In genomic region chr17:74968738-74969271, GRCm38 (mm10) we compare ENCODE assay signal across 13 mouse cellular contexts. TPM values are rescaled to one million over a fixed set of nuclear protein-coding genes. Genes with fewer than 3 reads are reported as not detected.
DNase-seq lines count a peak whose midpoint lies in the region; ATAC-seq and TF ChIP-seq lines count a peak whose summit lies in the region.
"Had no signal": no experiment of that assay in that cellular context is flagged by ENCODE, and none has a peak within 500 bp of the region (broad histone marks: within the 10 kb centered on the region; RNA-seq: fewer than 3 reads in every experiment).

No protein-coding gene starts in this region.

- no peaks in the 10 kb centered on the region for H3K4me1 ChIP-seq in liver, embryonic 11.5 days (replicated peaks; ENCODE audit: control insufficient read depth, insufficient read depth, low read length)
- 0 out of 2 replicates have a peak, but pooled peaks cover 3% of the 10 kb centered on the region for H3K4me1 ChIP-seq in liver, postnatal 0 days (ENCODE audit: insufficient read depth)
- H3K4me1 ChIP-seq in forebrain, postnatal 0 days (ENCODE audit: insufficient read depth), result no peaks in the 10 kb centered on the region
- peaks cover 26% of the 10 kb centered on the region for H3K4me1 ChIP-seq in heart, embryonic 12.5 days (replicated peaks)

- no peak overlapping the region for H3K9ac ChIP-seq in liver, embryonic 11.5 days (ENCODE audit: low read depth, low read length)
- no peak overlapping the region for H3K9ac ChIP-seq in liver, postnatal 0 days (replicated peaks)
- no peak overlapping the region for H3K9ac ChIP-seq in forebrain, postnatal 0 days
- H3K9ac ChIP-seq in heart, embryonic 12.5 days, result no peak overlapping the region

- H3K27ac ChIP-seq in liver, embryonic 11.5 days (ENCODE audit: low read depth, low read length), result peak overlapping the region; percentile 33
- H3K27ac ChIP-seq in liver, postnatal 0 days (ENCODE audit: low read depth), result no peak overlapping the region
- H3K27ac ChIP-seq in forebrain, postnatal 0 days (ENCODE audit: low read depth, low read length), result no peak overlapping the region
- H3K27ac ChIP-seq in heart, embryonic 12.5 days (ENCODE audit: poor library complexity, severe bottlenecking), result no peak overlapping the region

- H3K4me3 ChIP-seq in liver, embryonic 11.5 days (ENCODE audit: low read depth, low read length), result no peak overlapping the region
- H3K4me3 ChIP-seq in liver, postnatal 0 days (ENCODE audit: low read depth, low read length), result no peak overlapping the region
- H3K4me3 ChIP-seq in forebrain, postnatal 0 days (ENCODE audit: low read depth, low read length), result no peak overlapping the region
- no peak overlapping the region for H3K4me3 ChIP-seq in myocyte
- H3K4me3 ChIP-seq in heart, embryonic 12.5 days, result no peak overlapping the region

- TF ChIP-seq CTCF in liver, postnatal 0 days (IDR thresholded peaks at IDR 0.05; ENCODE audit: low read depth), result no peak
- TF ChIP-seq CTCF in forebrain, postnatal 0 days (IDR thresholded peaks at IDR 0.05; ENCODE audit: low read depth), result no peak

- H3K27me3 ChIP-seq in liver, embryonic 11.5 days (replicated peaks; ENCODE audit: control insufficient read depth, insufficient read depth, low read length), result no peaks in the 10 kb centered on the region
- no peaks in the 10 kb centered on the region for H3K27me3 ChIP-seq in liver, postnatal 0 days (ENCODE audit: insufficient read depth, low read length)
- no peaks in the 10 kb centered on the region for H3K27me3 ChIP-seq in forebrain, postnatal 0 days (ENCODE audit: insufficient read depth, low read length)
- H3K27me3 ChIP-seq in myocyte (ENCODE audit: control insufficient read depth, insufficient read depth, insufficient read length), result no peaks in the 10 kb centered on the region
- H3K27me3 ChIP-seq in heart, embryonic 12.5 days (replicated peaks), result no peaks in the 10 kb centered on the region

- WGBS in liver, embryonic 11.5 days, result 76% methylated on average over 16 of the region's 16 CpGs
- 66% methylated on average over 16 of the region's 16 CpGs for WGBS in liver, postnatal 0 days (ENCODE audit: insufficient replicate concordance)
- 31% methylated on average over 16 of the region's 16 CpGs for WGBS in forebrain, postnatal 0 days
- WGBS in heart, embryonic 12.5 days, result 78% methylated on average over 16 of the region's 16 CpGs

- no peak for ATAC-seq in liver, embryonic 11.5 days (replicated peaks; ENCODE audit: low FRiP score)
- no peak for ATAC-seq in liver, postnatal 0 days
- peak; percentile 70 for ATAC-seq in forebrain, postnatal 0 days
- no peak for ATAC-seq in heart, embryonic 12.5 days (ENCODE audit: insufficient number of reproducible peaks, low FRiP score)

- no peak overlapping the region for H3ac ChIP-seq in myocyte (ENCODE audit: control insufficient read depth, insufficient read length)

- H3K4me2 ChIP-seq in liver, embryonic 11.5 days, result peak overlapping the region; percentile 19
- no peak overlapping the region for H3K4me2 ChIP-seq in liver, postnatal 0 days (ENCODE audit: low read depth, low read length)
- peak overlapping the region; percentile 37 for H3K4me2 ChIP-seq in forebrain, postnatal 0 days (ENCODE audit: low read depth)
- peak overlapping the region; percentile 32 for H3K4me2 ChIP-seq in myocyte (ENCODE audit: low read depth)
- no peak overlapping the region for H3K4me2 ChIP-seq in heart, embryonic 12.5 days

- peak; percentile 29 to 30 for DNase-seq in cerebellum, postnatal 14 days
- no peak for DNase-seq in cerebellum, adult 11 months
- no peak for DNase-seq in liver, embryonic 11.5 days (ENCODE audit: low spot score)
- DNase-seq in liver, postnatal 0 days, result no peak
- peak; percentile 67 for DNase-seq in forebrain, postnatal 0 days
- no peak for DNase-seq in gastrocnemius, adult 18-20 months (ENCODE audit: low spot score)
- DNase-seq: adrenal gland, postnatal 10 days; cerebellum, adult 9-10 months; lung, postnatal 14 days; right cerebral cortex, adult 18-20 months had no signal

- H3K36me3 ChIP-seq in liver, embryonic 11.5 days (ENCODE audit: control insufficient read depth, insufficient read depth, low read length), result no peaks in the 10 kb centered on the region
- no peaks in the 10 kb centered on the region for H3K36me3 ChIP-seq in liver, postnatal 0 days (replicated peaks; ENCODE audit: insufficient read depth, low read length)
- no peaks in the 10 kb centered on the region for H3K36me3 ChIP-seq in forebrain, postnatal 0 days (ENCODE audit: insufficient read depth)
- H3K36me3 ChIP-seq in myocyte (ENCODE audit: control insufficient read depth, insufficient read depth), result no peaks in the 10 kb centered on the region
- no peaks in the 10 kb centered on the region for H3K36me3 ChIP-seq in heart, embryonic 12.5 days

- TF ChIP-seq EP300 in liver, postnatal 0 days (IDR thresholded peaks at IDR 0.05; ENCODE audit: low read depth), result no peak

- no peaks in the 10 kb centered on the region for H3K9me3 ChIP-seq in liver, embryonic 11.5 days (ENCODE audit: control insufficient read depth, low read length)
- no peaks in the 10 kb centered on the region for H3K9me3 ChIP-seq in liver, postnatal 0 days (ENCODE audit: low read length)
- no peaks in the 10 kb centered on the region for H3K9me3 ChIP-seq in forebrain, postnatal 0 days (ENCODE audit: low read length)
- no peaks in the 10 kb centered on the region for H3K9me3 ChIP-seq in heart, embryonic 12.5 days (replicated peaks)

- no peak for TF ChIP-seq POLR2A in myocyte (IDR thresholded peaks at IDR 0.05; ENCODE audit: insufficient read length, low read depth)

- H3K79me2 ChIP-seq in myocyte (ENCODE audit: control insufficient read depth, insufficient read depth), result no peaks in the 10 kb centered on the region

TF ChIP-seq in myocyte, 11 proteins besides CTCF, POLR2A, EP300 and RAD21:
- TF ChIP-seq POLR2AphosphoS2 (IDR thresholded peaks at IDR 0.05; ENCODE audit: insufficient read length, low read depth) (no peak), E2F4 (IDR thresholded peaks at IDR 0.05; ENCODE audit: insufficient read depth) (no peak), MYOD1 (IDR thresholded peaks at IDR 0.05; ENCODE audit: control insufficient read depth in 1 of 3, insufficient read length in 2 of 3, low read depth in 2 of 3) (no peak), REST (IDR thresholded peaks at IDR 0.05; ENCODE audit: insufficient read depth, insufficient read length) (no peak), TCF12 (IDR thresholded peaks at IDR 0.05; ENCODE audit: insufficient read depth, poor library complexity, severe bottlenecking) (no peak), SRF (IDR thresholded peaks at IDR 0.05; ENCODE audit: control insufficient read depth, insufficient read length, low read depth) (no peak), CEBPB (IDR thresholded peaks at IDR 0.05; ENCODE audit: insufficient read depth, poor library complexity, severe bottlenecking) (no peak), TCF3 (IDR thresholded peaks at IDR 0.05; ENCODE audit: insufficient read length, low read depth) (no peak), MYOG (IDR thresholded peaks at IDR 0.05; ENCODE audit: control insufficient read depth in 1 of 3, insufficient read depth in 1 of 3, insufficient read length in 2 of 3, low read depth in 2 of 3) (no peak), MAX (IDR thresholded peaks at IDR 0.05; ENCODE audit: low read depth) (no peak), USF1 (IDR thresholded peaks at IDR 0.05; ENCODE audit: low read depth) (no peak)

RNA-seq across cellular contexts. Expression of gene Ltbp1, which starts 36.6 kb away (rescaled TPM):
- 14.2 and 15.6 TPM in 2 replicates for polyA plus RNA-seq in liver, embryonic 11.5 days (2014; fragmentation: Nextera tagmentation; extraction: Ambion mirVana)
- polyA plus RNA-seq in liver, postnatal 0 days (2015; fragmentation: Nextera tagmentation; extraction: Ambion mirVana), result 2.8 and 3.1 TPM in 2 replicates
- 2.0 and 5.2 TPM in 2 replicates for total RNA-seq in forebrain, postnatal 0 days (2014; rRNA removed)
- polyA plus RNA-seq in forebrain, postnatal 0 days (2015; fragmentation: Nextera tagmentation; extraction: Ambion mirVana), result 1.1 and 1.5 TPM in 2 replicates
- 19.4 TPM for polyA plus RNA-seq in myocyte (2012; fragmentation: generic; extraction: Trizol)
- total RNA-seq in gastrocnemius, adult 18-20 months (2021), result 1 to 10 TPM; 6.5 to 8.6 TPM
- polyA plus RNA-seq in heart, embryonic 12.5 days (2016; fragmentation: Nextera tagmentation; extraction: Ambion mirVana), result 58.8 and 59.3 TPM in 2 replicates
- total RNA-seq: granulocyte monocyte progenitor cell, adult 5-6 weeks had no signal

Comparison
In these comparisons a context has a peak if more than half of its experiments do, and no peak if none do; other contexts are left out.
1. DNase-seq: peak in cerebellum, postnatal 14 days (2 of 2) and forebrain, postnatal 0 days (single experiment); none in cerebellum, adult 11 months (single experiment), liver, embryonic 11.5 days (single experiment), liver, postnatal 0 days (single experiment) and gastrocnemius, adult 18-20 months (single experiment).
2. H3K4me2 ChIP-seq: peak in liver, embryonic 11.5 days (single experiment), forebrain, postnatal 0 days (single experiment) and myocyte (single experiment); none in liver, postnatal 0 days (single experiment) and heart, embryonic 12.5 days (single experiment).